Mouse (Mus musculus) embryonic facial prominence, embryonic 13.5 days (tissue): Measurements from ENCODE around the gene Gm1604a. TPM values are rescaled to one million over a fixed set of nuclear protein-coding genes. Genes with fewer than 3 reads are reported as not detected.
"Not testable (repeated sequence)": the region's sequence is repeated elsewhere in the genome, so short reads cannot be mapped to it uniquely, and the experiment has no call there.

Experiments
- ATAC-seq: fragments of 200-750 bp; cut with Nextera tagmentation; 2 replicates; pipeline ENCODE4 v1.8.0; 2017; ENCODE audit warnings: low read depth; ENCODE audit not compliant: insufficient number of reproducible peaks, insufficient read depth, low FRiP score, low TSS enrichment
- H3K27ac ChIP-seq: fragments of 300-500 bp; sonication (generic); 2 replicates; pipeline ENCODE4 v1.5.1; 2015; ENCODE audit warnings: moderate library complexity, mild to moderate bottlenecking, inconsistent platforms
- H3K27me3 ChIP-seq: fragments of 300-500 bp; sonication (generic); 2 replicates; pipeline ENCODE4 v1.6.1; 2015; ENCODE audit warnings: mild to moderate bottlenecking, inconsistent platforms
- H3K36me3 ChIP-seq: fragments of 300-500 bp; sonication (generic); 2 replicates; pipeline ENCODE4 v1.6.1; 2015; ENCODE audit warnings: mild to moderate bottlenecking, inconsistent platforms
- H3K4me1 ChIP-seq: fragments of 300-500 bp; sonication (generic); 2 replicates; pipeline ENCODE4 v1.6.1; 2015; ENCODE audit warnings: inconsistent platforms
- H3K4me2 ChIP-seq: fragments of 300-500 bp; sonication (generic); 2 replicates; pipeline ENCODE4 v1.6.1; 2015; ENCODE audit warnings: moderate library complexity, mild to moderate bottlenecking, inconsistent platforms
- H3K4me3 ChIP-seq: fragments of 300-500 bp; sonication (generic); 2 replicates; pipeline ENCODE4 v1.5.1; 2015; ENCODE audit warnings: mild to moderate bottlenecking, inconsistent platforms
- H3K9ac ChIP-seq: fragments of 300-500 bp; sonication (generic); 2 replicates; pipeline ENCODE4 v1.6.1; 2015; ENCODE audit warnings: mild to moderate bottlenecking, inconsistent platforms
- H3K9me3 ChIP-seq: fragments of 300-500 bp; sonication (generic); 2 replicates; pipeline ENCODE4 v1.6.1; 2016; ENCODE audit warnings: inconsistent platforms
- WGBS: fragments of 180-500 bp; shearing (Covaris S2); methylation state at CpG from one replicate; pipeline ENCODE4 v1.1.7; 2015; ENCODE audit warnings: mixed read lengths; 5-methylcytosine and 5-hydroxymethylcytosine counted together
- polyA plus RNA-seq: library from polyadenylated mRNA; unstranded; fragments of >200 nt; fragmentation: Nextera tagmentation; extraction: Ambion mirVana; gene quantifications from 2 replicates; pipeline ENCODE4 v1.2.1, GENCODE M21; 2015

Gene Gm1604a
- polyA plus RNA-seq, 1 experiment from 2014 or later: not detected

- H3K27me3 ChIP-seq, H3K9ac ChIP-seq, ATAC-seq, H3K4me3 ChIP-seq, H3K36me3 ChIP-seq, H3K4me1 ChIP-seq, H3K9me3 ChIP-seq, H3K27ac ChIP-seq, H3K4me2 ChIP-seq: not testable (repeated sequence)
Measured at GRCm38 (mm10) chr17:7008885-7009284, 16.5 kb upstream of the Gm1604a start.

GRCm38 (mm10) chr17:7009440-7009839 is 15.9 kb upstream of the Gm1604a start:
- WGBS: no CpG with 5 or more reads among the region's 7 CpGs
- not testable (repeated sequence) for H3K27me3 ChIP-seq, H3K4me1 ChIP-seq, H3K4me2 ChIP-seq, H3K9ac ChIP-seq, H3K9me3 ChIP-seq, ATAC-seq, H3K36me3 ChIP-seq, H3K27ac ChIP-seq, H3K4me3 ChIP-seq

- not testable (repeated sequence) for H3K4me2 ChIP-seq, H3K27me3 ChIP-seq, H3K27ac ChIP-seq, H3K9ac ChIP-seq, H3K4me3 ChIP-seq, ATAC-seq, H3K4me1 ChIP-seq, H3K9me3 ChIP-seq, H3K36me3 ChIP-seq
- WGBS: 46% methylated on average over 6 of the region's 9 CpGs
Measured at GRCm38 (mm10) chr17:7009901-7010300, 15.5 kb upstream of the Gm1604a start.

GRCm38 (mm10) chr17:7014190-7014589 is 11.2 kb upstream of the Gm1604a start:
- H3K4me3 ChIP-seq, H3K4me2 ChIP-seq, H3K27me3 ChIP-seq, H3K27ac ChIP-seq, H3K9ac ChIP-seq, H3K36me3 ChIP-seq, H3K9me3 ChIP-seq, ATAC-seq, H3K4me1 ChIP-seq: not testable (repeated sequence)
- WGBS: no CpG with 5 or more reads among the region's 1 CpGs

- not testable (repeated sequence) for ATAC-seq, H3K27me3 ChIP-seq, H3K36me3 ChIP-seq, H3K4me3 ChIP-seq, H3K4me1 ChIP-seq, H3K9ac ChIP-seq, H3K27ac ChIP-seq, H3K4me2 ChIP-seq, H3K9me3 ChIP-seq
- 57% methylated on average over 3 of the region's 14 CpGs for WGBS
Measured at GRCm38 (mm10) chr17:7025764-7026346, 487 bp downstream of the Gm1604a start.

GRCm38 (mm10) chr17:7030204-7030603 is 4.8 kb downstream of the Gm1604a start:
- H3K4me2 ChIP-seq, H3K9ac ChIP-seq, H3K27me3 ChIP-seq, ATAC-seq, H3K4me3 ChIP-seq, H3K27ac ChIP-seq, H3K4me1 ChIP-seq, H3K9me3 ChIP-seq, H3K36me3 ChIP-seq: not testable (repeated sequence)
- WGBS: 55% methylated on average over 7 of the region's 7 CpGs

- H3K4me1 ChIP-seq, H3K9me3 ChIP-seq, H3K4me3 ChIP-seq, H3K4me2 ChIP-seq, H3K27ac ChIP-seq, H3K27me3 ChIP-seq, ATAC-seq, H3K36me3 ChIP-seq, H3K9ac ChIP-seq: not testable (repeated sequence)
- WGBS: 52% methylated on average over 3 of the region's 6 CpGs
Measured at GRCm38 (mm10) chr17:7030622-7031174, 5.3 kb downstream of the Gm1604a start.

DNA sequence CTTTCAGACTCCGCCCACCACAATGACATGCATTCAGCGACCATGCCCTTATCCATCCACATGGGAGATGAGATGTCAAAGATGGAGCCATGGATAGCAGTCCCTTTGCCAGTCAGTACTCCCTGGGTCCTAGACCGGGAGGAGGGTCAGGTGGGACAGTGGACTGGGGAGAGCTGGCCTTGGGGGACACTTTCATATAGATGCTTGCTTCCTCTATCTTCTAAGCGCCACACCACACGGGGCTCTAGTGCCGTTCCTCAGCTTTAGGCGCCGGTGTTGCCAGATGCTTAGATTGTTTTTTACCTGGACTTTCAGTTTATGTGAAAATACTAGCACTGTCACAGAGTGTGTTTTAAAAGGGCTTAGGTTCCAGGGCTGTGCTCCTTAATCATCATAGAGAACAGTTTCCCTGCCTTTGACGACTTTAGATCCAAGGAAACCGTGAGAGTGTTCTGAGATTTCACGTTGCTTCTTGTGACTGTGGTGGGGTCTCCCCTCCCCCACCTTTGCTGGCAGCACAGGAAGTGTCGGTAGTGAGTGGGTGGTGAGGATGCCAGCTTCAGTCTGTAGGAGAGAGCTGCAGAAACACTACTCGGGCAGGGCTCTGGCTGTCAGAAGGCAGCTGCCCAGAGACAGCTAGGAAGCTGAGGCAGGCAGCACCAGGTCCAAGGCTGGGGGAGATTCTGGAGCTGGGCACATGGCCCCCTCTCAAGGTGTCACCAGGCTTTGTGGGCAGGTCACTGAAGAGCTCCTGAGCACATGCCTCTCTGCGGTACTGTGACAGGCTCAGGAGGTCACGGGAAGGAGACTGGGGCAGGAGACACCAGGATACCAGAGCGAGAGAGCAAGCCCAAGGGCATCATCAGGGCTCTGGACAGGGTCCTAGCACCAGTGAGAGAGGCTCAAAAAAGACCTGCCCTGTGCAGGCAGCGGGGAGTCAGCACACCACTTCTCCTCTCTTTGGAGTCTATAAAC is 8.1 kb downstream of the Gm1604a start:
- H3K27me3 ChIP-seq, H3K4me3 ChIP-seq, H3K9ac ChIP-seq, H3K4me1 ChIP-seq, H3K9me3 ChIP-seq, H3K27ac ChIP-seq, H3K36me3 ChIP-seq, H3K4me2 ChIP-seq, ATAC-seq: not testable (repeated sequence)
- WGBS: 45% methylated on average over 3 of the region's 17 CpGs

GRCm38 (mm10) chr17:7068997-7069539 is 43.7 kb downstream of the Gm1604a start:
- H3K27ac ChIP-seq, H3K4me2 ChIP-seq, ATAC-seq, H3K27me3 ChIP-seq, H3K4me1 ChIP-seq, H3K4me3 ChIP-seq, H3K9ac ChIP-seq, H3K9me3 ChIP-seq, H3K36me3 ChIP-seq: not testable (repeated sequence)
- 72% methylated on average over 2 of the region's 4 CpGs for WGBS

- not testable (repeated sequence) for H3K9ac ChIP-seq, H3K4me2 ChIP-seq, ATAC-seq, H3K36me3 ChIP-seq, H3K27ac ChIP-seq, H3K27me3 ChIP-seq, H3K4me1 ChIP-seq, H3K4me3 ChIP-seq, H3K9me3 ChIP-seq
- WGBS: 71% methylated on average over 6 of the region's 7 CpGs
Measured at GRCm38 (mm10) chr17:7069561-7070240, 44.3 kb downstream of the Gm1604a start.

DNA sequence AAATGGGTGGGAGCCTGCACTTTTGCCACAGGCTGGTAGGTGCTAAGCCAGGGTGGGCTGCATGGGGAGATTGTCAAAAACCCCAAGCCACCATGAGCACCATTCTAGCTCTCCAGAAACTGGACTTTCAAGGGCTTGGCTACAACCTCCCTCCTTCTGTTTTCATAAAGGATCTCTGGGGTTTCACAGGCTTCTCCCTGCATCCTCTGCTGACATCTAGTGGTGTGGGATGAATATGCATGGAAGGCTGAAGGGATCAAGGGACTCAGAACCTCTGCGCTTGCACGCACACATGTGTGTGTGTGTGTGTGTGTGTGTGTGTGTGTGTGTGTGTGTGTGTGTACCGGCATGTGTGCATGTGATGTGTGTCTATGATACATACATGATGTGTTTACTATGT is 49.1 kb downstream of the Gm1604a start:
- 32% methylated on average over 3 of the region's 3 CpGs for WGBS
- not testable (repeated sequence) for H3K9me3 ChIP-seq, H3K9ac ChIP-seq, H3K4me3 ChIP-seq, H3K36me3 ChIP-seq, H3K27ac ChIP-seq, H3K4me2 ChIP-seq, H3K4me1 ChIP-seq, H3K27me3 ChIP-seq
- peak; percentile 33; the same call in 1 of the 2 replicates for ATAC-seq
